Mouse (Mus musculus) E14TG2a.4 (cell line): Measurements from ENCODE around the gene Gm20388.

Source experiments
- CTCF ChIP-seq: conservative IDR thresholded peaks from 2 replicates; pipeline ENCODE4 v1.5.1; 2014; ENCODE audit warnings: low read length
- NANOG ChIP-seq: IDR thresholded peaks from 2 replicates; pipeline ENCODE4 v1.6.1; 2014; ENCODE audit warnings: borderline replicate concordance, low read length, mixed read lengths
- POU5F1 ChIP-seq: IDR thresholded peaks from 2 replicates; pipeline ENCODE4 v1.6.1; 2014; ENCODE audit warnings: low read length, borderline replicate concordance

DNA sequence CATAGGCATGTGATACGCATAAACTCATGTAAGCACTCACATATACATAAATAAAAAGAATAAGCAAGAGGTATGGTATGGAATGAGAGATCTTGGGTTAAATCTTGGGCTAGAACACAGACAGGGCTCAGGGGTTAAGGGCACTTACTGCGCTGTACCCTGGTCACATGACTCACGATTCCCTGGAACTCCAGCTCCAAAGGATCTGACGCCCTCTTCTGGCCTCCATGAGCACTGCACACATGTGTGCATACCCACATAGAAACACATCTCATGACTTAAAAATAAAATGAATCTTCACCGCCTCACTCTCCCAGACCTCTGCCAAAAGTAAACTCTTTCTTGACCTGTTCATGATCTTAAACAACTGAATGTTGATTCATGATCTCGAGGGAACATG lies 1587.0 kb downstream of the Gm20388 start:
- TF ChIP-seq CTCF (peak; percentile 27), POU5F1 (no peak), NANOG (no peak)
